Mouse (Mus musculus) myocyte (in vitro differentiated cells): ENCODE results near the gene Vmn1r55.

ENCODE experiments used
- E2F4 ChIP-seq: IDR thresholded peaks from one replicate; pipeline ENCODE4 v1.6.1; 2011; ENCODE audit warnings: mild to moderate bottlenecking, control low read depth, moderate library complexity; ENCODE audit not compliant: insufficient read depth
- MYOD1 ChIP-seq, 3 experiments: IDR thresholded peaks; one replicate each; pipeline ENCODE4 v1.6.1; 2011; ENCODE audit warnings: control low read depth in 2 of 3, low read depth in 2 of 3, mild to moderate bottlenecking in 2 of 3, moderate library complexity in 1 of 3; ENCODE audit not compliant: insufficient read length in 2 of 3, control insufficient read depth in 1 of 3
- MYOG ChIP-seq, 3 experiments: IDR thresholded peaks; one replicate each; pipeline ENCODE4 v1.6.1; 2011; ENCODE audit warnings: control low read depth in 2 of 3, low read depth in 2 of 3, mild to moderate bottlenecking in 2 of 3; ENCODE audit not compliant: insufficient read length in 2 of 3, control insufficient read depth in 1 of 3, insufficient read depth in 1 of 3
- POLR2A ChIP-seq: IDR thresholded peaks from one replicate; pipeline ENCODE4 v1.6.1; 2011; ENCODE audit warnings: low read depth, mild to moderate bottlenecking, control low read depth, moderate library complexity; ENCODE audit not compliant: insufficient read length
- TCF12 ChIP-seq: IDR thresholded peaks from one replicate; pipeline ENCODE4 v1.6.1; 2011; ENCODE audit warnings: mild to moderate bottlenecking, control low read depth; ENCODE audit not compliant: poor library complexity, insufficient read depth, severe bottlenecking
- USF1 ChIP-seq: IDR thresholded peaks from one replicate; pipeline ENCODE4 v1.6.1; 2011; ENCODE audit warnings: low read depth, mild to moderate bottlenecking, control low read depth, moderate library complexity

GRCm38 (mm10) chr7:5081241-5081640 is 68.2 kb downstream of the Vmn1r55 start:
- TF ChIP-seq POLR2A (no peak), TCF12 (no peak), E2F4 (no peak), USF1 (no peak), MYOD1 (IDR thresholded peaks at IDR 0.05; ENCODE audit: control insufficient read depth in 1 of 3, insufficient read length in 2 of 3, low read depth in 2 of 3) (no peak), MYOG (IDR thresholded peaks at IDR 0.05; ENCODE audit: control insufficient read depth in 1 of 3, insufficient read depth in 1 of 3, insufficient read length in 2 of 3, low read depth in 2 of 3) (no peak)
